Mouse (Mus musculus) limb, embryonic 14.5 days (tissue): ENCODE results near the gene Cdk6. TPM values are rescaled to one million over a fixed set of nuclear protein-coding genes. Genes with fewer than 3 reads are reported as not detected.
"Not testable (repeated sequence)": the region's sequence is repeated elsewhere in the genome, so short reads cannot be mapped to it uniquely, and the experiment has no call there.

Experiments used
- ATAC-seq: fragments of 200-750 bp; cut with Nextera tagmentation; 2 replicates; pipeline ENCODE4 v1.8.0; 2017; ENCODE audit warnings: low read depth, moderate number of reproducible peaks, moderate TSS enrichment; ENCODE audit not compliant: low FRiP score
- DNase-seq: peaks from one replicate; pipeline ENCODE4 v3.0.0-alpha.2; 2015; ENCODE audit warnings: low spot score
- H3K27ac ChIP-seq: fragments of 300-500 bp; sonication (generic); replicated peaks from 2 replicates; pipeline ENCODE4 v1.5.1; 2014; ENCODE audit warnings: low read depth, mild to moderate bottlenecking, low read length, moderate library complexity, mixed read lengths
- H3K27me3 ChIP-seq: fragments of 300-500 bp; sonication (generic); 2 replicates; pipeline ENCODE4 v1.6.1; 2014; ENCODE audit warnings: low read length, mixed read lengths; ENCODE audit not compliant: control insufficient read depth, insufficient read depth
- H3K36me3 ChIP-seq: fragments of 300-500 bp; sonication (generic); 2 replicates; pipeline ENCODE4 v1.6.1; 2014; ENCODE audit warnings: mild to moderate bottlenecking, low read length, moderate library complexity, mixed read lengths; ENCODE audit not compliant: control insufficient read depth, insufficient read depth
- H3K4me1 ChIP-seq: fragments of 300-500 bp; sonication (generic); 2 replicates; pipeline ENCODE4 v1.6.1; 2014; ENCODE audit warnings: antibody characterized with exemption, low read length, mixed read lengths; ENCODE audit not compliant: control insufficient read depth, insufficient read depth
- H3K4me2 ChIP-seq: fragments of 300-500 bp; sonication (generic); replicated peaks from 2 replicates; pipeline ENCODE4 v1.6.1; 2014; ENCODE audit warnings: low read depth, mild to moderate bottlenecking, low read length, moderate library complexity; ENCODE audit not compliant: severe bottlenecking
- H3K4me3 ChIP-seq: fragments of 300-500 bp; sonication (generic); replicated peaks from 2 replicates; pipeline ENCODE4 v1.5.1; 2014; ENCODE audit warnings: low read length
- H3K9ac ChIP-seq: fragments of 300-500 bp; sonication (generic); 2 replicates; pipeline ENCODE4 v1.6.1; 2014; ENCODE audit warnings: mild to moderate bottlenecking, low read depth, low read length, moderate library complexity; ENCODE audit not compliant: severe bottlenecking
- H3K9me3 ChIP-seq: fragments of 300-500 bp; sonication (generic); 2 replicates; pipeline ENCODE4 v1.6.1; 2016; ENCODE audit warnings: low read length; ENCODE audit not compliant: control insufficient read depth
- POLR2A ChIP-seq: fragments of 200-500 bp; IDR thresholded peaks from 2 replicates; pipeline ENCODE4 v1.8.0; 2012; ENCODE audit warnings: inconsistent platforms, mild to moderate bottlenecking, moderate library complexity, borderline replicate concordance; ENCODE audit not compliant: insufficient read depth, insufficient read length; ENCODE audit errors: extremely low read depth
- WGBS: fragments of 180-500 bp; shearing (Covaris S2); extraction: QIAGEN DNeasy Blood & Tissue Kit; methylation state at CpG from one replicate; pipeline ENCODE4 v1.1.7; 2014; 5-methylcytosine and 5-hydroxymethylcytosine counted together
- polyA plus RNA-seq, 2 experiments: library from polyadenylated mRNA; depleted of rRNA in 1 of 2; stranded (reverse) in 1 of 2; unstranded in 1 of 2; fragments of >200 nt; fragmentation: Nextera tagmentation in 1 of 2; extraction: Ambion mirVana in 1 of 2; gene quantifications; 2 replicates each; pipeline versions ENCODE4 v1.2.1 to v1.2.3; 2012 to 2014

Gene Cdk6
- polyA plus RNA-seq, 2 experiments: 11.3 to 23.8 TPM

DNA sequence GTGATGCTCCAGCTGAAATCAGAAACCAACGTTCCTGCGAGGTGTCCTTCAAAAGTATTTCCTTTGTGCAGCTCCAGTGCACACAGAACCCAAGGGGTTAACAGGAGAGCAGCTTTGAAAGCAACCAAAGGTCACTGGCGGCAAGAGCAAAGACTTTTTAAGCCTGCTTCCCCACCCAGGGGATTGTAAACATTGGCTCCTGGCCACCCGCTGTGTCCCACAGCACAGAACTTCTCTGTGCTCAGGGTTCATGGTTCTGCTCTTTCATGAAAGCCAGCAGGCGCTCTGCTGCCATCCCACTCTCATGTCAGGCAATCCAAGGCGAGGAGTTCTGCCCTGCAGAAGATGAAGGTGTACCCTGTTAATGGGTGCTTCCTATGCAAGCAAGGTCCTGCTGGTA is 112.7 kb downstream of the Cdk6 start:
- H3K9ac ChIP-seq, DNase-seq, H3K36me3 ChIP-seq, H3K4me2 ChIP-seq, ATAC-seq, H3K9me3 ChIP-seq, H3K27ac ChIP-seq, H3K4me3 ChIP-seq, H3K4me1 ChIP-seq, H3K27me3 ChIP-seq: not testable (repeated sequence)
- 9% methylated on average over 6 of the region's 6 CpGs for WGBS

DNA sequence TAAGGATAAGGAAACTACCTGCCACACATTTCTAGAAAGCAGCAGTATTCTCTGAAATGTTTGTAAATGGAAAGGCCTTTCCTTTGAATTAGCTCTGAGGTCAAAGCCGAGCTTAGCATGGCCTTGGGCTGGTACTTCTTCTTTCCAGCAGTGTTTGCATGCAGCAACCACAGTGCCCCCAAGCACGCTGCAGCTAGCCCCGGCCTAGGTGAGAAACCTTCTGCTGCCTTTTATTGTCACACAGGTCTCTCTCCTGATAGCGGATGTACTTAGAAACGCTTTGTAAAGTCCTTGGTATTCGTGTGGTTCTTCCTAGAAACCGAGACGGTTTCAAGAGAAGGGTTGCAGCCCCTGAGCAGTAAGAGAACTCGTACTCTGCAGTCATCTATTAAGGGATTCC is 119.6 kb downstream of the Cdk6 start:
- ATAC-seq: no peak
- WGBS: 73% methylated on average over 9 of the region's 9 CpGs
- H3K9ac ChIP-seq: no peak overlapping the region

DNA sequence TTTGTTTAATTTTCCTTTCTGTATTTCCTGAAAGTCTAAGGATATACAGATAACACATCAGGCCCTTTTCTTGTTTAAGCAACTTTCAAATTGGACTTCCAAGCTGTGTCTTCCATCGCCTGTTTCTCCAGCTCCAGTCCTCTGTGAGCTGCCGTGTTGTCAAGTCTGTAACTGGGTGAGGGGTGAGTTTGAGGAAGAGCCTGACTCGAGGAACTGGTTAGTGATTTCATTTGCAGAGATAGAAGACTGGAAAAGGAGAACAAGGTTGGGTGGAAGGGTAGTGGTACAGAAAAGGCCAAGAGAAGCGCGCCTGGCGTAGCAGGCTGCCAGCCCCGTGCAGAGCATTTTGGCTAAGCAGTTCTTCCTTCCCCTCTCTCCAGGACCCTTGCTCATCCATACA is 120.1 kb downstream of the Cdk6 start:
- Histone ChIP-seq H3K4me3 (no peak overlapping the region), H3K36me3 (no peaks in the 10 kb centered on the region), H3K4me1 (peaks cover 6% of the 10 kb centered on the region), H3K27ac (no peak overlapping the region), H3K9me3 (no peaks in the 10 kb centered on the region), H3K4me2 (no peak overlapping the region), H3K9ac (no peak overlapping the region), H3K27me3 (no peaks in the 10 kb centered on the region)
- ATAC-seq: no peak
- DNase-seq: no peak
- 79% methylated on average over 7 of the region's 7 CpGs for WGBS
- TF ChIP-seq POLR2A: no peak

More for the DNA sequence above, 119.6 kb downstream of the Cdk6 start:
- Histone ChIP-seq H3K4me2 (no peak overlapping the region), H3K4me1 (peaks cover 6% of the 10 kb centered on the region), H3K9me3 (no peaks in the 10 kb centered on the region), H3K36me3 (no peaks in the 10 kb centered on the region), H3K27me3 (no peaks in the 10 kb centered on the region), H3K4me3 (no peak overlapping the region), H3K27ac (no peak overlapping the region)
- no peak for DNase-seq
- no peak for TF ChIP-seq POLR2A

DNA sequence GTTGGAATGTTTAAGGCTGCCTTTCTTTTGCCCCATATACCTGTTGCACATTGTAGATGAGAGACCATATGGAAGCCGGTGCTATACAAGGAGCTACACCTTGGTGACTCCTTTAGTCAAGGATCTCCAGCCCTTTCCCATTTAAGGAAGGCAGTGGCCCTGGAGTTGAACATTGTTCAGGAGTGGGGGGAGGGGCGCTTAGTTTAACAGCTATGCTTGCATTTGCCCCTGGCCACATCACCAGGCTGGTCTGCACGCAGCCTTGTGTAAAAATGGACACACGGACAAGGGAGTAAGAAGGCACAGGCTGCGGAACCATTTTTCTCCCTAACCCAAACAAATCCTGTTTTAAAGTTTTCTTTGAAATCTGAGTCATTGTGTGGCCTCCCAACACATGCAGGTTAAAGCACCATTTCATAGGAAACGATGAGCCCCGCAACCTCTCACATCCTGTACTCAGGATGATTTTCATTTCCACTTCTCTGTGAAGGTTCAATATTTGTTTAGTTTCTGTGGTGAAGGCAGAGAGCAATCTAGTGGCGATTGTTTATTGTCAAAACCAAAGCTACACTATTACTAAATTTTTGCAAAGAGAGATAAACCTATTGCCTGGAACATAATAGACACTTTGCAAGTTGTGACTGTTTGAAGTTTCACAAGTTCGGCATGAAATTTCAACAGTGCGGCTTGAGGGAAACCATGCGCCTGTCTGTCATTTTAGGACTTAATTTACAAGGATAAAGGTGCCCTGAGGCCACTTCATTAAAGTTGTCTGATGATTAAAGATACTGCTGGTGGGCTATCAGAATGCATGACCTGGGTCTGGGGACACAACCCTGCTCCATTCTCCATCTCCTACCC is 121.8 kb downstream of the Cdk6 start:
- no peaks in the 10 kb centered on the region for H3K9me3 ChIP-seq
- 32% methylated on average over 11 of the region's 11 CpGs for WGBS
- no peak overlapping the region for H3K4me2 ChIP-seq
- no peak overlapping the region for H3K4me3 ChIP-seq
- no peak overlapping the region for H3K9ac ChIP-seq
- no peak for ATAC-seq
- H3K27me3 ChIP-seq: no peaks in the 10 kb centered on the region
- no peak overlapping the region for H3K27ac ChIP-seq
- no peak for TF ChIP-seq POLR2A
- H3K36me3 ChIP-seq: no peaks in the 10 kb centered on the region
- DNase-seq: no peak
- H3K4me1 ChIP-seq: peaks cover 6% of the 10 kb centered on the region

DNA sequence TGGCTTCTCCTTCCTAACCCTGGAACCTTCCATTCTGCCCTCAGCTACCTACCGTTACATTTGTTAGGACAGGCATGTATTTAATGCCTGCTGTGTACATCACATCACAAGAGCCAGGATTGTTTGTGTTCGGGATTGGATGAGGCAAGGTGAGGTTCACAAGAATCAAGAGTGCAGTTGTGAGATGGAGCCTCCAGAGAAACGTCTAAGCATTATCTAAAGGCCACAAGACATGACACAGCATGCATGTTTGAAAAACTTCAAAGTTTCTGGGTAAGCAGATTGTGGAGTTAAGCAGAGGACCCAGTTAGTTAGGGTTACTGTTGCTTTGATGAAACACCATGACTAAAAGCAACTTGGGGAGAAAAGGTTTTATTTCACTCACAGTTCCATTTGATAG is 122.5 kb downstream of the Cdk6 start:
- Histone ChIP-seq H3K36me3 (no peaks in the 10 kb centered on the region), H3K4me2 (no peak overlapping the region), H3K4me3 (no peak overlapping the region), H3K27ac (no peak overlapping the region), H3K27me3 (no peaks in the 10 kb centered on the region), H3K4me1 (peaks cover 6% of the 10 kb centered on the region), H3K9me3 (no peaks in the 10 kb centered on the region), H3K9ac (no peak overlapping the region)
- 79% methylated on average over 3 of the region's 3 CpGs for WGBS
- no peak for TF ChIP-seq POLR2A
- ATAC-seq (no peak), DNase-seq (no peak)
